Mouse (Mus musculus) hindbrain, embryonic 11.5 days (tissue): ENCODE data around the gene Kdsr. TPM values are rescaled to one million over a fixed set of nuclear protein-coding genes. Genes with fewer than 3 reads are reported as not detected.
A peak's percentile ranks its signal among the peaks of the same experiment; 100 is the strongest.

ENCODE experiments used
- ATAC-seq: fragments of 200-750 bp; cut with Nextera tagmentation; 2 replicates; pipeline ENCODE4 v1.8.0; 2017; ENCODE audit warnings: mild to moderate bottlenecking, moderate TSS enrichment, moderate library complexity; ENCODE audit not compliant: low FRiP score
- DNase-seq: peaks from one replicate; pipeline ENCODE4 v3.0.0-alpha.2; 2015; ENCODE audit warnings: low spot score
- H3K27ac ChIP-seq: fragments of 300-500 bp; sonication (generic); 2 replicates; pipeline ENCODE4 v1.5.1; 2014; ENCODE audit warnings: mild to moderate bottlenecking, low read depth, low read length
- H3K27me3 ChIP-seq: fragments of 300-500 bp; sonication (generic); 2 replicates; pipeline ENCODE4 v1.6.1; 2014; ENCODE audit warnings: mild to moderate bottlenecking, low read length, moderate library complexity, mixed read lengths; ENCODE audit not compliant: control insufficient read depth, insufficient read depth
- H3K36me3 ChIP-seq: fragments of 300-500 bp; sonication (generic); 2 replicates; pipeline ENCODE4 v1.6.1; 2014; ENCODE audit warnings: mild to moderate bottlenecking, low read length, moderate library complexity, mixed read lengths; ENCODE audit not compliant: control insufficient read depth, insufficient read depth
- H3K4me1 ChIP-seq: fragments of 300-500 bp; sonication (generic); replicated peaks from 2 replicates; pipeline ENCODE4 v1.6.1; 2014; ENCODE audit warnings: low read length, mixed read lengths; ENCODE audit not compliant: control insufficient read depth, insufficient read depth
- H3K4me2 ChIP-seq: fragments of 300-500 bp; sonication (generic); replicated peaks from 2 replicates; pipeline ENCODE4 v1.6.1; 2014; ENCODE audit warnings: mild to moderate bottlenecking, low read depth, low read length
- H3K4me3 ChIP-seq: fragments of 300-500 bp; sonication (generic); 2 replicates; pipeline ENCODE4 v1.5.1; 2014; ENCODE audit warnings: low read depth, low read length
- H3K9ac ChIP-seq: fragments of 300-500 bp; sonication (generic); 2 replicates; pipeline ENCODE4 v1.6.1; 2014; ENCODE audit warnings: low read depth, low read length
- H3K9me3 ChIP-seq: fragments of 300-500 bp; sonication (generic); 2 replicates; pipeline ENCODE4 v1.6.1; 2016; ENCODE audit warnings: low read length; ENCODE audit not compliant: control insufficient read depth
- WGBS: fragments of 180-500 bp; shearing (Covaris S2); extraction: QIAGEN DNeasy Blood & Tissue Kit; methylation state at CpG from one replicate; pipeline ENCODE4 v1.1.7; 2014; 5-methylcytosine and 5-hydroxymethylcytosine counted together
- polyA plus RNA-seq: library from polyadenylated mRNA; unstranded; fragments of >200 nt; fragmentation: Nextera tagmentation; extraction: Ambion mirVana; gene quantifications from 2 replicates; pipeline ENCODE4 v1.2.1, GENCODE M21; 2014

Kdsr gene
- polyA plus RNA-seq, 1 experiment from 2014 or later = 10.3 TPM

- no peaks in the 10 kb centered on the region for H3K36me3 ChIP-seq
These were observed 9.2 kb upstream of the Kdsr start for GRCm38 (mm10) chr1:106768773-106769172.

GRCm38 (mm10) chr1:106765771-106766170, 6.2 kb upstream of the Kdsr start:
- Histone ChIP-seq H3K27me3 (no peaks in the 10 kb centered on the region), H3K4me3 (no peak overlapping the region), H3K9ac (no peak overlapping the region), H3K27ac (no peak overlapping the region), H3K9me3 (no peaks in the 10 kb centered on the region), H3K4me2 (no peak overlapping the region), H3K36me3 (no peaks in the 10 kb centered on the region), H3K4me1 (no peaks in the 10 kb centered on the region)
- ATAC-seq (no peak), DNase-seq (no peak)
- WGBS = 98% methylated on average over 8 of the region's 8 CpGs

More at GRCm38 (mm10) chr1:106768773-106769172, 9.2 kb upstream of the Kdsr start:
- Histone ChIP-seq H3K4me3 (no peak overlapping the region), H3K4me1 (no peaks in the 10 kb centered on the region), H3K27ac (no peak overlapping the region), H3K9ac (no peak overlapping the region), H3K4me2 (no peak overlapping the region), H3K9me3 (no peaks in the 10 kb centered on the region), H3K27me3 (no peaks in the 10 kb centered on the region)
- ATAC-seq (no peak), DNase-seq (no peak)

GRCm38 (mm10) chr1:106764846-106765245, 5.3 kb upstream of the Kdsr start:
- Histone ChIP-seq H3K4me1 (no peaks in the 10 kb centered on the region), H3K9ac (no peak overlapping the region), H3K36me3 (no peaks in the 10 kb centered on the region), H3K4me3 (no peak overlapping the region), H3K27ac (no peak overlapping the region), H3K9me3 (no peaks in the 10 kb centered on the region), H3K27me3 (no peaks in the 10 kb centered on the region), H3K4me2 (no peak overlapping the region)
- DNase-seq (no peak), ATAC-seq (no peak)
- 90% methylated on average over 2 of the region's 2 CpGs for WGBS

GRCm38 (mm10) chr1:106764281-106764680, 4.8 kb upstream of the Kdsr start:
- no peaks in the 10 kb centered on the region for H3K36me3 ChIP-seq
- ATAC-seq = no peak
- 89% methylated on average over 3 of the region's 3 CpGs for WGBS
- H3K4me2 ChIP-seq = no peak overlapping the region
- H3K27me3 ChIP-seq = no peaks in the 10 kb centered on the region
- H3K9ac ChIP-seq = no peak overlapping the region
- H3K27ac ChIP-seq = no peak overlapping the region
- DNase-seq = no peak
- no peak overlapping the region for H3K4me3 ChIP-seq
- no peaks in the 10 kb centered on the region for H3K9me3 ChIP-seq
- no peaks in the 10 kb centered on the region for H3K4me1 ChIP-seq

GRCm38 (mm10) chr1:106760750-106761149, 1.2 kb upstream of the Kdsr start:
- 90% methylated on average over 3 of the region's 3 CpGs for WGBS
- no peaks in the 10 kb centered on the region for H3K27me3 ChIP-seq
- DNase-seq (no peak), ATAC-seq (no peak)
- no peaks in the 10 kb centered on the region for H3K36me3 ChIP-seq
- no peak overlapping the region for H3K4me2 ChIP-seq
- no peaks in the 10 kb centered on the region for H3K4me1 ChIP-seq
- H3K9me3 ChIP-seq = no peaks in the 10 kb centered on the region
- no peak overlapping the region for H3K4me3 ChIP-seq
- H3K27ac ChIP-seq = no peak overlapping the region
- H3K9ac ChIP-seq = no peak overlapping the region

- ATAC-seq = peak; percentile 43
- peak overlapping the region; percentile 62; the same call in 1 of the 2 replicates for H3K27ac ChIP-seq
- H3K9ac ChIP-seq = peak overlapping the region; percentile 78
These were observed 574 bp downstream of the Kdsr start for GRCm38 (mm10) chr1:106758734-106759571.

GRCm38 (mm10) chr1:106756633-106757032, 2.9 kb downstream of the Kdsr start:
- H3K27me3 ChIP-seq = no peaks in the 10 kb centered on the region
- ATAC-seq = no peak

More at GRCm38 (mm10) chr1:106758734-106759571, 574 bp downstream of the Kdsr start:
- Histone ChIP-seq H3K4me3 (peak overlapping the region; percentile 64), H3K4me2 (peak overlapping the region; percentile 97), H3K9me3 (no peaks in the 10 kb centered on the region), H3K36me3 (no peaks in the 10 kb centered on the region), H3K27me3 (no peaks in the 10 kb centered on the region), H3K4me1 (no peaks in the 10 kb centered on the region)
- 6% methylated on average over 34 of the region's 34 CpGs for WGBS
- no peak for DNase-seq

GRCm38 (mm10) chr1:106752013-106752412, 7.5 kb downstream of the Kdsr start:
- Histone ChIP-seq H3K36me3 (no peaks in the 10 kb centered on the region), H3K4me1 (no peaks in the 10 kb centered on the region), H3K4me3 (no peak overlapping the region), H3K4me2 (no peak overlapping the region), H3K9ac (no peak overlapping the region), H3K27me3 (no peaks in the 10 kb centered on the region), H3K9me3 (no peaks in the 10 kb centered on the region), H3K27ac (no peak overlapping the region)
- DNase-seq (no peak), ATAC-seq (no peak)
- 90% methylated on average over 5 of the region's 5 CpGs for WGBS

More at GRCm38 (mm10) chr1:106756633-106757032, 2.9 kb downstream of the Kdsr start:
- 94% methylated on average over 4 of the region's 4 CpGs for WGBS
- H3K36me3 ChIP-seq = no peaks in the 10 kb centered on the region
- no peak overlapping the region for H3K4me2 ChIP-seq
- no peak overlapping the region for H3K4me3 ChIP-seq
- DNase-seq = no peak
- H3K9me3 ChIP-seq = no peaks in the 10 kb centered on the region
- H3K4me1 ChIP-seq = no peaks in the 10 kb centered on the region
- H3K9ac ChIP-seq = no peak overlapping the region
- H3K27ac ChIP-seq = no peak overlapping the region

GRCm38 (mm10) chr1:106750656-106751055, 8.9 kb downstream of the Kdsr start:
- Histone ChIP-seq H3K27ac (no peak overlapping the region), H3K9me3 (no peaks in the 10 kb centered on the region), H3K4me2 (no peak overlapping the region), H3K9ac (no peak overlapping the region), H3K36me3 (no peaks in the 10 kb centered on the region), H3K4me1 (no peaks in the 10 kb centered on the region), H3K27me3 (no peaks in the 10 kb centered on the region), H3K4me3 (no peak overlapping the region)
- 96% methylated on average over 1 of the region's 1 CpGs for WGBS
- ATAC-seq (no peak), DNase-seq (no peak)
